Mouse (Mus musculus): ENCODE data around the gene Olfr548-ps1. TPM values are rescaled to one million over a fixed set of nuclear protein-coding genes. Genes with fewer than 3 reads are reported as not detected.
"Not testable (repeated sequence)": the region's sequence is repeated elsewhere in the genome, so short reads cannot be mapped to it uniquely, and the experiment has no call there.

Gene Olfr548-ps1
- total RNA-seq (2014; rRNA removed) (not detected in 2 replicates), polyA plus RNA-seq (2015; fragmentation: Nextera tagmentation; extraction: Ambion mirVana) (not detected in 2 replicates)

DNA sequence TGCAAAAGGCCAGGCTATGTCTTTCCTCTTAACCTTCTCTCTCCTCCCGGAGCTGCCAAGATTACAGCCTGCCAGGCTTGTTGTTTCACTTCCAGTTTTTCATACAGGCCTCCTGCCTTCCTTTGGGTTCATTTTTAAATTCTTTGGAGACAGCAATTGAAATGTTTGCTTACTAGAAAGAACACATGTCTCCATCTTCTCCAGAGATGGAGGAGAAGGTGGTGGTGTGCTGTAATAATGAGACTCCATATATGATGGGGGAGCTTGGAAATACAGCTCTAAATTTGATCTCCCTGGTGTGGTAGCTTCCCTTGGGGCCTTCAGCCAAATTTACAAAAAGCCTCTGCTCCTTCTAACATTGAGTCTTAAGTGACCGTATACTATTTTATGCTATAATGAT lies at the start of gene Olfr548-ps1:
Gene Olfr548-ps1, plus strand, starts transcription at position 301 of the 400 bp plus-strand sequence.
- Histone ChIP-seq H3K4me3 (ENCODE audit: low read depth, low read length) (no peak within 1 kb of the TSS), H3K9ac (no peak within 1 kb of the TSS), H3K4me1 (ENCODE audit: insufficient read depth) (no peaks in the 10 kb centered on the region), H3K36me3 (ENCODE audit: insufficient read depth) (no peaks in the 10 kb centered on the region), H3K27me3 (ENCODE audit: insufficient read depth, low read length) (no peaks in the 10 kb centered on the region), H3K9me3 (ENCODE audit: low read length) (no peaks in the 10 kb centered on the region), H3K27ac (ENCODE audit: low read depth, low read length) (no peak within 1 kb of the TSS), H3K4me2 (ENCODE audit: low read depth) (no peak within 1 kb of the TSS)
- no peak for ATAC-seq
- TF ChIP-seq CTCF (IDR thresholded peaks at IDR 0.05; ENCODE audit: low read depth): no peak
- WGBS: 89% methylated on average over 2 of the region's 2 CpGs
- DNase-seq: no peak

DNA sequence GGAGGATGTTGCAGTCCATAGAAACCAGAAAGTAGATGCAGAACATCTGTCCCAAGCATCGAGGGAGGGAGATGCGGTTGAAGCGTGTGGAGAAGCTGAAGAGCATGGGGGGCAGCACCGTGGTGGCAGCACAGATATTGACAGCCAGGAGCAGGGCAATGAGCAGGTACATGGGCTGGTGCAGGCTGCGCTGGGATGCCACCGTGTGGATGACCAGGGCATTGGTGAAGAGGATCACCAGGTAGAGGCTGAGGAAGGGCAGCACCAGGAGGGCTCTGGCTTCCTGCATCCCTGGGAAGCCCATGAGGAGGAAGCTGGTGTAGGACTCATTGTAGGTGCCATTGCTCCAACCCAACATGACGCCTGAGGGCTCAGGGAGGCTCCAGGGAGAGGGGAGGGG lies 46.3 kb upstream of the Olfr548-ps1 start:
- H3K4me1 ChIP-seq (ENCODE audit: insufficient read depth); DNase-seq; H3K27me3 ChIP-seq (ENCODE audit: insufficient read depth, low read length); H3K36me3 ChIP-seq (ENCODE audit: insufficient read depth); H3K9ac ChIP-seq; ATAC-seq; H3K9me3 ChIP-seq (ENCODE audit: low read length); H3K4me3 ChIP-seq (ENCODE audit: low read depth, low read length); H3K4me2 ChIP-seq (ENCODE audit: low read depth); H3K27ac ChIP-seq (ENCODE audit: low read depth, low read length): not testable (repeated sequence)
- 54% methylated on average over 7 of the region's 7 CpGs for WGBS

DNA sequence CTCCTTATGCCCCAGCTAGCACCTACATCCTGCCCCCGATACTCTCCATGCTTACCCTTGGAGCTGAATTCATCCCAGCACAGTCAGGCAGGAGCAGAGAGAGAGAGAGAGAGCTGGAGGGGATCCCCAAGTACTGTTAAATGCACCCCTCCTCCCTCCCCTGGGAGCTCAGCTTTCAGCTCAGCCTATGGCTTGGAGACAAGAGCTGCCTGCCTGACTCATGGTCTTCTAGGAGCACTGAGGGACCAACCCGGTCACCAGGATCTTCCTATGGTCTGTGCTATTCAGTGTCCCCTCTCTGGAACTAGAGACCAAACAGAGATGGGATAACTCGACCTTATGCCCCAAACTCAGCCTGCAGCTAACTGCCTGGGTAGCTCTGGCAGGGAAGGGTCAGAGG lies 41.2 kb upstream of the Olfr548-ps1 start, which contains the start of gene Olfr545:
Gene Olfr545, minus strand, starts transcription at position 101 of the 400 bp plus-strand sequence.
- no peaks in the 10 kb centered on the region for H3K4me1 ChIP-seq (ENCODE audit: insufficient read depth)
- no peaks in the 10 kb centered on the region for H3K36me3 ChIP-seq (ENCODE audit: insufficient read depth)
- no peak for TF ChIP-seq CTCF (IDR thresholded peaks at IDR 0.05; ENCODE audit: low read depth)
- WGBS: 56% methylated on average over 3 of the region's 3 CpGs
- DNase-seq (no peak), ATAC-seq (no peak)
- H3K4me2 ChIP-seq (ENCODE audit: low read depth): no peak within 1 kb of the TSS
- H3K27me3 ChIP-seq (ENCODE audit: insufficient read depth, low read length): no peaks in the 10 kb centered on the region
- no peak within 1 kb of the TSS for H3K27ac ChIP-seq (ENCODE audit: low read depth, low read length)
- H3K9ac ChIP-seq: no peak within 1 kb of the TSS
- H3K9me3 ChIP-seq (ENCODE audit: low read length): no peaks in the 10 kb centered on the region
- no peak within 1 kb of the TSS for H3K4me3 ChIP-seq (ENCODE audit: low read depth, low read length)

DNA sequence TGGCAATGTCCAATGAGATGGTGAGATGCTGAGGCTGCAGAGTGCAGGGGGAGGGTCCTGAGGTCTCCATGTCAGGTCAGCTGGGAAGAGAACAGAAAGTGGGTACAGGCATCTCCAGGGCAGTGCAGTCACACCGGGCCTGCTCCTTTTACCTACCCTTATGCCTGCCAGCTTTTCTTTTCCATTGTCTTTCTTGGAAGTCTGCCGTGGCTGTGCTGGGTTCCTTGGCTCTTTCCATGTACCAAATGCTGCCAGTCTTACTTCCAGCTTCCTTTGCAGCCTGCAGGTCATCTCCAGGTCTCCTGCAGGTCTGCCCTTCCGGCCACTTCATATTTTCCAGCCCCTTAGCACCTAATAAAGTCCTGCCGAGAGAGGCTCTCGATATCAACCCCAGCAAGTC lies 38.7 kb upstream of the Olfr548-ps1 start:
- Histone ChIP-seq H3K36me3 (ENCODE audit: insufficient read depth) (no peaks in the 10 kb centered on the region), H3K4me2 (ENCODE audit: low read depth) (no peak overlapping the region), H3K27me3 (ENCODE audit: insufficient read depth, low read length) (no peaks in the 10 kb centered on the region), H3K9ac (no peak overlapping the region), H3K9me3 (ENCODE audit: low read length) (no peaks in the 10 kb centered on the region), H3K4me1 (ENCODE audit: insufficient read depth) (no peaks in the 10 kb centered on the region), H3K4me3 (ENCODE audit: low read depth, low read length) (no peak overlapping the region), H3K27ac (ENCODE audit: low read depth, low read length) (no peak overlapping the region)
- TF ChIP-seq CTCF (IDR thresholded peaks at IDR 0.05; ENCODE audit: low read depth): no peak
- no peak for DNase-seq
- WGBS: 75% methylated on average over 5 of the region's 5 CpGs
- ATAC-seq: no peak

DNA sequence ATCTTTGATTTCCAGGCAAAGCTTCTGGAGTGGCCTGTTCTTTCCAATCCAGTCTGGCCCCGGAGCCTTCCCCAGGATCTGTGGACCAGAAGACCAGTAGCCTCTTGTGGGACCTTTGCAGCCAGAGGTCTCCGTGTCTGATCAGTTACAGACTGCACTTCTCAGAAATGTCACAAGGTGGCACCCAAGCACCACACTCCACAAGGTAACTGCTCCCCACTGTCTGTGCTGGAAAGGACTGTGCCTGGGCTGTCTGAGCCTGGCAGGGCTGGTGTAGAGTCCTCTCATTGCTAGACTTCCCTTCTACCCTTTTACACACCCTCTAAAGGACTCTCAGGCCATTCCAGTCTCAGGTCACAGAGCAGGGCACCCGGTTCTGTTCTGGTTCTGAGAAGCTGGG lies 33.8 kb upstream of the Olfr548-ps1 start:
- TF ChIP-seq CTCF (IDR thresholded peaks at IDR 0.05; ENCODE audit: low read depth): peak; percentile 92
- DNase-seq: peak; percentile 79
- H3K36me3 ChIP-seq (ENCODE audit: insufficient read depth): no peaks in the 10 kb centered on the region
- H3K27me3 ChIP-seq (ENCODE audit: insufficient read depth, low read length): no peaks in the 10 kb centered on the region
- H3K4me3 ChIP-seq (ENCODE audit: low read depth, low read length): no peak overlapping the region
- H3K27ac ChIP-seq (ENCODE audit: low read depth, low read length): no peak overlapping the region
- no peak overlapping the region for H3K9ac ChIP-seq
- H3K9me3 ChIP-seq (ENCODE audit: low read length): no peaks in the 10 kb centered on the region
- H3K4me2 ChIP-seq (ENCODE audit: low read depth): no peak overlapping the region
- WGBS: 42% methylated on average over 3 of the region's 3 CpGs
- H3K4me1 ChIP-seq (ENCODE audit: insufficient read depth): no peaks in the 10 kb centered on the region
- ATAC-seq: peak; percentile 90

DNA sequence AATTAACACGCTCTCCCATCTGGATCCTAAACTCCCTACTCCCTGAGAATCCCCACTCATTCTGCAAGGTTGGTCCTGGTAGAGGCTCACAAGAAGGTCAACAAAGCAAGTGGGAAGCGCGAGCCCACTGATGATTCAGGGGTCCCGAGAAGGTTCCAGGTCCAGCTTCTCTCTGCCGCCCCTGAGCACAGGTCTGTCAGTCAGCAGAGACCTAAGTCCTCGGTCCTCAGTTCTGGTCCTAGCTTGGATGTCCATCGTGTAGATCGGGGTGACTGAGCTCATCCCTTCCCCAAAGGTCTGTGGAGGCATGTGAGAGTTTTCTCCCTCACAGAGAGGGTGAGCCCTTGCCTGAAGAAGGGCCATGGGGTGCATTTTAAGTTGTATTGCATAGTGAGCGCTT lies 32.6 kb upstream of the Olfr548-ps1 start:
- Histone ChIP-seq H3K27me3 (ENCODE audit: insufficient read depth, low read length) (no peaks in the 10 kb centered on the region), H3K27ac (ENCODE audit: low read depth, low read length) (no peak overlapping the region), H3K9me3 (ENCODE audit: low read length) (no peaks in the 10 kb centered on the region), H3K4me3 (ENCODE audit: low read depth, low read length) (no peak overlapping the region), H3K36me3 (ENCODE audit: insufficient read depth) (no peaks in the 10 kb centered on the region), H3K4me1 (ENCODE audit: insufficient read depth) (no peaks in the 10 kb centered on the region), H3K9ac (no peak overlapping the region), H3K4me2 (ENCODE audit: low read depth) (no peak overlapping the region)
- ATAC-seq: no peak
- DNase-seq: no peak
- WGBS: 90% methylated on average over 9 of the region's 9 CpGs
- TF ChIP-seq CTCF (IDR thresholded peaks at IDR 0.05; ENCODE audit: low read depth): no peak

DNA sequence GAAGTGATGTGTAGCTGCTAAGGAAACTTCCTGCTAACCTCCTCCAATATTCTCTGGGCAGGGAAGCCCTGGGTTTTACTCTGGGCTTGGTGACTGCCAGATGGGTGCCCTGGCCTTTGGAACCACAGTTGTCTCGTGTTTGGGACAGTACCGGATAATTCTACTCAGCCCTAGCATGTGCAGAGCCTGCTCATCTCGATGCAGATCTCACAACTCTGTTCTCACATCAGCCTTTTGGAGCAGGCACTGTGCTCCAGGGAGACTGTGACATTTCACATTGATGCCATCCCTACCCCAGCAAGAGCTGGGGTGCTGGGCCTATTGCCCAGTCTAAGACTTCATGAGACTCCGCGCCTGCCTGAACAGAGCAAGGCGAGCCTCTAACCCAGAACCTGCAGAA lies 32.0 kb upstream of the Olfr548-ps1 start:
- DNase-seq (no peak), ATAC-seq (no peak)
- no peak overlapping the region for H3K27ac ChIP-seq (ENCODE audit: low read depth, low read length)
- WGBS: 91% methylated on average over 6 of the region's 6 CpGs
- H3K4me2 ChIP-seq (ENCODE audit: low read depth): no peak overlapping the region
- no peak overlapping the region for H3K4me3 ChIP-seq (ENCODE audit: low read depth, low read length)
- H3K9me3 ChIP-seq (ENCODE audit: low read length): no peaks in the 10 kb centered on the region
- H3K27me3 ChIP-seq (ENCODE audit: insufficient read depth, low read length): no peaks in the 10 kb centered on the region
- no peaks in the 10 kb centered on the region for H3K4me1 ChIP-seq (ENCODE audit: insufficient read depth)
- no peak for TF ChIP-seq CTCF (IDR thresholded peaks at IDR 0.05; ENCODE audit: low read depth)
- H3K36me3 ChIP-seq (ENCODE audit: insufficient read depth): no peaks in the 10 kb centered on the region
- no peak overlapping the region for H3K9ac ChIP-seq

DNA sequence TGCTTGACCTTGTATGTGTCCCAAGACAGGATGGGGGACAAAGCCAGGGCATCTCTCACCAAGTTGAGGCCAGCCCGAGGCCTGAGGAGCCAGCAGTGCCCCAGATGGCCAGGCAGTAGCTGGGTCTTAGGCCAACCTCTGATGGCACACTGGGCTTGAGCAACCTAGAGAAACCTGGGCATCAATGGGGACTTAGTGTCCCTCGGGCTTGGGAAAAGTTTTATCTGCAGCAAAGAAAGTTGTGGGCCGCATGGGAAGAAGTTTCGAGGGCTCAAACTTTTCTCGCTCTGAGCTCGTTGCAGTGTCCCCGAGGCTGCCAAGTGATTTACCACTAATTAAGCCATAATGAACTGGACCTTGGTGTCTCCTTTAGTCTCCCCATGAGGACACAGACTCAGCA lies 31.0 kb upstream of the Olfr548-ps1 start:
- Histone ChIP-seq H3K27me3 (ENCODE audit: insufficient read depth, low read length) (no peaks in the 10 kb centered on the region; the same call in 1 of the 2 replicates), H3K4me2 (ENCODE audit: low read depth) (no peak overlapping the region), H3K9ac (no peak overlapping the region), H3K27ac (ENCODE audit: low read depth, low read length) (no peak overlapping the region), H3K9me3 (ENCODE audit: low read length) (no peaks in the 10 kb centered on the region), H3K4me3 (ENCODE audit: low read depth, low read length) (no peak overlapping the region), H3K36me3 (ENCODE audit: insufficient read depth) (no peaks in the 10 kb centered on the region), H3K4me1 (ENCODE audit: insufficient read depth) (no peaks in the 10 kb centered on the region)
- no peak for TF ChIP-seq CTCF (IDR thresholded peaks at IDR 0.05; ENCODE audit: low read depth)
- ATAC-seq: no peak
- 62% methylated on average over 7 of the region's 7 CpGs for WGBS
- DNase-seq: no peak

Data from forebrain, postnatal 0 days (tissue).